Mouse (Mus musculus) cortical plate, adult 2 months (tissue): ENCODE measurements around the gene Ube2v1. TPM values are rescaled to one million over a fixed set of nuclear protein-coding genes. Genes with fewer than 3 reads are reported as not detected.
A peak's percentile ranks its signal among the peaks of the same experiment; 100 is the strongest.

ENCODE experiments used
- H3K27ac ChIP-seq: fragments of 200-500 bp; 2 replicates; pipeline ENCODE4 v1.5.1; 2012; ENCODE audit warnings: low read length, control low read depth, inconsistent platforms; ENCODE audit not compliant: insufficient read depth
- H3K4me1 ChIP-seq: fragments of 200-500 bp; 2 replicates; pipeline ENCODE4 v1.6.1; 2011; ENCODE audit warnings: low read length; ENCODE audit not compliant: control insufficient read depth, insufficient read depth
- H3K4me3 ChIP-seq: fragments of 200-500 bp; 2 replicates; pipeline ENCODE4 v1.5.1; 2011; ENCODE audit warnings: mild to moderate bottlenecking, low read length, control low read depth; ENCODE audit not compliant: insufficient read depth
- CTCF ChIP-seq: fragments of 200-500 bp; IDR thresholded peaks from 2 replicates; pipeline ENCODE4 v1.5.1; 2011; ENCODE audit warnings: mild to moderate bottlenecking, control low read depth, low read length; ENCODE audit not compliant: insufficient read depth; ENCODE audit errors: extremely low read depth
- POLR2A ChIP-seq: fragments of 200-500 bp; IDR thresholded peaks from 2 replicates; pipeline ENCODE4 v1.6.1; 2011; ENCODE audit warnings: mild to moderate bottlenecking, low read length, control low read depth; ENCODE audit not compliant: insufficient read depth; ENCODE audit errors: extremely low read depth
- polyA plus RNA-seq: library from polyadenylated mRNA; depleted of rRNA; stranded (reverse); fragments of >200 nt; gene quantifications from 2 replicates; pipeline ENCODE4 v1.2.3, GENCODE M21; 2012

The Ube2v1 gene
- polyA plus RNA-seq, 1 experiment = 267 TPM

GRCm38 (mm10) chr2:167665972-167666713 is 34.2 kb upstream of the Ube2v1 start:
- TF ChIP-seq CTCF (no peak), POLR2A (no peak)
- H3K27ac ChIP-seq = no peak overlapping the region
- H3K4me3 ChIP-seq = no peak overlapping the region
- no peaks in the 10 kb centered on the region; the same call in 1 of the 2 replicates for H3K4me1 ChIP-seq

DNA sequence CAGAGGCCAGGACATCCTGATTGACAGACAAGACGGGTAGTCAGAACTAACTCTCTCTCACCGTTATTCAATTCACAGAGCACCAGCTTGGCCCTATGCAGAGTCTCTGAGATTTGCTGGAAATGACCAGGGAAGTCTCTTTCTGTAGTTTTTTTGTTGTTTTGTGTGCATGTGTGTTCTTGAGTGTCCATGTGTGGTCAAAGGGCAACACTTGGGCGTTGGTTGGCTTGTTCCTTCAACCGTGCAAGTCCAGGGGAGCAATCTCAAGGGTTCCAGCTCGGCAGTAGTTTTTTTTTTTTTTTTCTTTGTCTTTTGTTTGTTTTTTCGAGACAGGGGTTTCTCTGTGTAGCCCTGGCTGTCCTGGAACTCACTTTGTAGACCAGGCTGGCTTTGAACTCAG is 30.8 kb upstream of the Ube2v1 start:
- no peak for TF ChIP-seq POLR2A
- TF ChIP-seq CTCF = no peak

DNA sequence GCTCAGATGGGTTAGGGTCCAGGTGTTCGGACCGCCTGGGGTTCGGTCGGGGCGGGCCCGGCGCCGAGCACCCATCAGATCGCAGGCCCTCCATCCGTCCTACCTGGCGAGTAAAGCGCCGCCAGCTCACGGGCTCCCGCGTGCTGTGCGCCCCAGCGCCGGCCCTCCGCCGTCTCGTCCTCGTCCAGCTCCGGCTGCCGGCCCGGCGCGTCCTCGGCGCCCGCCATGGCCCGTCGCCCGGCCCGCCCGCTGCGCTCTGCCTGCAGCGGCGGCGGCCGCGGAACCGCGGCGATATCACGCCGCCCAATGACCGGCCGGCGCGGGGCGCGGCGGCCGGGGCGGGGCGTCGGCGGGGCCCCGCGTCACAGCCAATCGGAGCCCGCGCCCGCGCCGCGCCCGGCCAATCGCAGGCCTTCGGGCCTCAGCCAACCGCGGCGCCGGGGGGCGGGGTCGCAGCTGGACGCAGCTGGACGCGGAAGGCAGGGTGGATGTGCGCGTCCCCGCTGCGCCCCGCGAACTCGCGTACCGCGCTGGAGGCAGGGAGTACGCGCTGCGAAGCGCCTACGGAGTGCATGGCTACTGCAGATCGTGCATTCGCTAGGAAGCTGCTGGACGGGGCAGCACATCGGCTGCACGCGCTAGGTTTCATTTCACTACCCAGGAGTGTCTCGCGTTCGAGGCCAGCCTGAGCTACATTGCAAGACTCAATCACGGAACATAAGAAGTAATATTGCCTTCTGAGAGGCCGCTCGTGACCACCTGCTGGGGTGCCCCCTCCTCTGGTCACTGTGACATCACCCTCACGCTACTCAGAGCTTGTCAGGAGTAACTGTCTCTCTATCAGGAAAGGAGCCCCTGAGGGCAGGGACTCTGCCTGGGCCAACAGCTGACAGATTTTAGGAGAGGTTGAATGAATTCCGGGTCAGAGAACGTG is 29.6 kb upstream of the Ube2v1 start, which contains the start of gene Gm20431:
Gene Gm20431 (minus strand): TSS at position 227 of the 934 bp plus-strand sequence.
- TF ChIP-seq POLR2A (peak; percentile 96), CTCF (no peak)
- H3K27ac ChIP-seq = peak within 1 kb of the TSS; percentile 73
- H3K4me3 ChIP-seq = peak within 1 kb of the TSS; percentile 68
- peaks cover 7% of the 10 kb centered on the region for H3K4me1 ChIP-seq

More for the DNA sequence above, 30.8 kb upstream of the Ube2v1 start:
- H3K4me1 ChIP-seq = peaks cover 5% of the 10 kb centered on the region
- H3K4me3 ChIP-seq = no peak overlapping the region
- H3K27ac ChIP-seq = no peak overlapping the region

- no peak overlapping the region for H3K27ac ChIP-seq
- peak overlapping the region; percentile 68 for H3K4me3 ChIP-seq
- H3K4me1 ChIP-seq = peaks cover 7% of the 10 kb centered on the region
- TF ChIP-seq CTCF (no peak), POLR2A (no peak)
Observed at GRCm38 (mm10) chr2:167660611-167660971, 28.7 kb upstream of the Ube2v1 start.

DNA sequence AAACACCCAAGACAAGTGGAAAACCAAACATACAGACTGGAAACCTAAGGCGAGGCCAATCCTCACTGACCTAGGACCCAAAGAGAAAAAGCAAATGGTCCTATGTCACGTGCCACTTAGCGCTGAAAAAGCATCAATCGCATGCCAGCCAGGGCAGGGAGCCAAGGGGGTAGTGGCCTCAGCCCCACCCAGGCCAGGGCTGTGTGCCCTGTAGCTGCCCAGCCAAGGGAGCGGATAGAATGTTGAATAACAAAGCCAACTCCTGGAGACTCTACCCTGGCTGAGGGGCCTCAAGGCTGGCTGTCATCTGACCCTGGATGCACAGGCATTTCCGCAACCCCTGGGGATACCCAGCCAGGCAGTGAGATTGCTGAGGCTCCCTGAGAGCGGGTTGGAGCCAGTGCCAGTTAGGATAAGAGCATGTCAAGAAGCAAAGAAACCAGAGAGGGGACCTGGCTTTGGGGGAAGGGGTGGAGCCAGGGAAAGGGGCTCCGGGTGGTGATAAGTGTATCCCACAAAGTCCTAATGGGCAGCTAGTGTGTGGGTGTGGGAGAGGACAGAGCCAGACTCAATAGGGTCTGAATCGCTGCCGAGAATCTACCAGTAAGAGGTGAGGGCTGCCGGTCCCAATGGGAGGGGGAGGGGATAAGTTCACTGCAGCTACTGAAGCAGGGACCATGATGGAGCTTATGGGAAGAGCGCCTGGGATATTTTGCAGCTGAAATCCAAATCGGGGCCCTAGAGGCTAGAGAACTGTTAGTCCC is 28.1 kb upstream of the Ube2v1 start:
- H3K27ac ChIP-seq = no peak overlapping the region
- TF ChIP-seq CTCF = no peak
- no peak for TF ChIP-seq POLR2A
- peak overlapping the region; percentile 68 for H3K4me3 ChIP-seq
- H3K4me1 ChIP-seq = peaks cover 7% of the 10 kb centered on the region

DNA sequence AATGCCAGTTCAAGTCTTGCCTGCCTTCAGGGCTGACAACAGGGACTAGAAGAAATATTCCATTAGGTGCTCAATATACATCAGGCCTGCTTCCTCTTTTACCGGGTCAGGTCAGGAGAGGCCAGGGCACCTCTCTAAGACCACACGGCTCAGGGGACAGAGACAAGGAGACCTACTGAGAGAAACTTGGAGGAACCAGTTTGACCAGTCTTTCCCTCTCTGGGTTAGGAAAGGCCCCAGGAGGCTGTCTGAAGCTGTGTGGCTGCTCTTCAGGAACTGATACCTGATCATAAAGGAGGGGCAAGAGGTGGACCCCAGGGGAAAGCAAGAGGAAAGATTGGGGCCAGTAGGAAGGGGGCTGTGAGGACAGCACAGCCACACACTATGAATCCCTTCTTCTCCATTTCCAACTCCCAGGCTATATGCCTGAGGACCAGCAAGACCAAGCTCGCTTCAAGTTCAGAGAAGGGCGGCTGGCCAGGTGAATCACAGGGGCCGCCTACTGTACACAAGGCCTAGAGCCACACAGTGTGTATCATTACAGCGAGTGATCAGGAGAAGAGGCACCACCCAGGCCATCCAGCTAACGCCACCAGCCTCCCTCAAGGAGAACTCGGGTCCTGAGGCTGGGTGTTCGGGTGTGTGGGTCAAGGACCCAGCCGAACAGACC is 27.4 kb upstream of the Ube2v1 start:
- Histone ChIP-seq H3K4me3 (peak overlapping the region; percentile 68; the same call in 1 of the 2 replicates), H3K27ac (no peak overlapping the region; the same call in 1 of the 2 replicates), H3K4me1 (peaks cover 7% of the 10 kb centered on the region)
- TF ChIP-seq CTCF (no peak), POLR2A (no peak)

DNA sequence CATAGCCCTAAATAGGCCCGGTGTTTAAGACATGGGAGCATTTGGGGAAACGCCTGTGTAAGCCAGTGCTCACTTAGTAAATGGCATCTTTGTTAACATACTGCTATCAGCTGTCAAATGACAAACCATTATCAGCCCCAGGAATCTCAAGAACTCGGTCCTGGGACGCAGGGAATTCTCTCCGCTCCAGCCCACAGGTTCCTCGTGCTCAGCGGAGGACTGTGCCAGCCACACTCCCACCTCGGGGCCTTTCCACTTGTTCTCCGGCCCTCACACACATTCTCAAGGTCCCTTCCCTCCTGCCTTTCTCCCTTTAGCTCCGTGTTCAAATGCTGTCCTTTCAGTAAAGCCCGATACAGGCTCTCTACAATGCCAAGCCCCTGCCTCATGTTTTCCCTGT is 26.8 kb upstream of the Ube2v1 start:
- Histone ChIP-seq H3K27ac (no peak overlapping the region), H3K4me1 (peaks cover 7% of the 10 kb centered on the region), H3K4me3 (no peak overlapping the region)
- no peak for TF ChIP-seq CTCF
- TF ChIP-seq POLR2A = no peak

DNA sequence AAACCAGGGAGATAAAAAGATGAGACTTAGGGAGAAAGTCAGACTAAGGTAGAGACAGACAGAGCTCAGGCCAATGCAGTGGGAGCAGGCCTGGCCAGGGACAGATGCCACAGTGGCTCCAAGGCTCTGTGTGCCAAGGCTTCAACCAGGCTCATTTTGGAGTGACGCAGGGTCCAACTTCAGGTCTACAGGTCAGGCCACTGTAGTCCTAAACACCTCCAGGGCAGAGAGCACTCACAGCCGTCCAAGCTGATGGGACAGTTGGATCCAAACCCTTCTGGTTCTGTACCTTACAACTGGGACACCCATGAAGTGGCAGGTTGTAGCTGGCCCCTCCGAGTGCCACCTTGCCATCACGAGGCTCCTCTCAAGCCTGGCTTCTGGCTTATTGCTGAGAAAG is 26.1 kb upstream of the Ube2v1 start:
- Histone ChIP-seq H3K27ac (no peak overlapping the region), H3K4me3 (no peak overlapping the region), H3K4me1 (peaks cover 7% of the 10 kb centered on the region)
- TF ChIP-seq CTCF = no peak
- TF ChIP-seq POLR2A = no peak
